Comparison of ENCODE assay signal across 20 mouse cellular contexts in the genomic region with DNA sequence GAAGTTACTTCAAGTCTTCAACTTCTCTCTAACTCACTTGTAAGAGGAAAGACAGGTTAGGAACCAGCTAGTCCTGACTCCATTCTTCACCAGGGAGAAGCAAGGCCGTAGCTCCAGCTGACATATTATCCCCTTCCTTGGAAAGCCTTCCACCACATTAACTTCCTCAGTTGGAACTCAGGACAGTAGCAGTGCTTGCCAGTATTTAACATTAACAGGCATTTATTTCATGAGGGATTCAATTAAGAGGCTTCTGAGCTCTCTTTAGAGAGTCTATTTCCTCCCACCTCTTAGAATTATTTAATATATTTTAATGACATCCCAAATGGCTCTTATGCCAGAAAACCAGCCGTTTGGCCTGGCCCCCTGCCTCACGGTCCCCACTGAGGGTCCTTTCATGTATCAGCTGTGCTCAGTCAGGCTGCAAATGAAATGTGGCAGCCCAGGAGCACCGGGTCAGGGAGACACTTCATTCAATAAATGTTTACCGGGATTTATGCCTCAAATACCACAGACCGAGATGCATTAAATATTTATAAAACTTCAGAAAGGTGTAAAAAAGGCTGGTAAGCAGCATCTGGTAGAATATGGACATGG.
DNase-seq lines count a peak whose midpoint lies in the region; ATAC-seq lines count a peak whose summit lies in the region.
"Had no signal": no experiment of that assay in that cellular context is flagged by ENCODE, and none has a peak within 500 bp of the region (broad histone marks: within the 10 kb centered on the region; RNA-seq: fewer than 3 reads in every experiment).

No protein-coding gene starts in this region.

- no peak overlapping the region for H3K9ac ChIP-seq in midbrain, embryonic 11.5 days (ENCODE audit: low read length)
- no peak overlapping the region for H3K9ac ChIP-seq in midbrain, embryonic 16.5 days (ENCODE audit: low read depth, low read length)
- no peak overlapping the region for H3K9ac ChIP-seq in intestine, embryonic 15.5 days
- H3K9ac ChIP-seq: embryonic facial prominence, embryonic 12.5 days; heart, embryonic 12.5 days; liver, embryonic 15.5 days had no signal

- peaks cover 7% of the 10 kb centered on the region for H3K4me1 ChIP-seq in midbrain, embryonic 11.5 days (ENCODE audit: control insufficient read depth, insufficient read depth, low read length)
- peaks cover 21% of the 10 kb centered on the region for H3K4me1 ChIP-seq in midbrain, embryonic 10.5 days
- H3K4me1 ChIP-seq in midbrain, embryonic 16.5 days (ENCODE audit: control insufficient read depth, insufficient read depth, low read length), result peaks cover 16% of the 10 kb centered on the region
- no peaks in the 10 kb centered on the region for H3K4me1 ChIP-seq in intestine, embryonic 15.5 days (replicated peaks)
- H3K4me1 ChIP-seq: embryonic facial prominence, embryonic 12.5 days; heart, embryonic 12.5 days; liver, embryonic 15.5 days had no signal

- H3K4me2 ChIP-seq in midbrain, embryonic 11.5 days, result no peak overlapping the region
- no peak overlapping the region for H3K4me2 ChIP-seq in midbrain, embryonic 16.5 days (ENCODE audit: low read length)
- H3K4me2 ChIP-seq in intestine, embryonic 15.5 days (replicated peaks), result no peak overlapping the region
- H3K4me2 ChIP-seq: embryonic facial prominence, embryonic 12.5 days; heart, embryonic 12.5 days; liver, embryonic 15.5 days had no signal

- no peak overlapping the region for H3K4me3 ChIP-seq in midbrain, embryonic 11.5 days (ENCODE audit: low read depth, low read length)
- no peak overlapping the region for H3K4me3 ChIP-seq in midbrain, embryonic 10.5 days
- H3K4me3 ChIP-seq in midbrain, embryonic 16.5 days (ENCODE audit: low read depth, low read length), result no peak overlapping the region
- no peak overlapping the region for H3K4me3 ChIP-seq in intestine, embryonic 15.5 days (replicated peaks)
- H3K4me3 ChIP-seq: embryonic facial prominence, embryonic 12.5 days; heart, embryonic 12.5 days; liver, embryonic 15.5 days had no signal

- H3K27me3 ChIP-seq in midbrain, embryonic 11.5 days (ENCODE audit: control insufficient read depth, insufficient read depth, low read length), result no peaks in the 10 kb centered on the region
- no peaks in the 10 kb centered on the region for H3K27me3 ChIP-seq in midbrain, embryonic 10.5 days (ENCODE audit: low read depth, poor library complexity, severe bottlenecking)
- no peaks in the 10 kb centered on the region for H3K27me3 ChIP-seq in midbrain, embryonic 16.5 days (ENCODE audit: control insufficient read depth, insufficient read depth, low read depth, low read length)
- no peaks in the 10 kb centered on the region for H3K27me3 ChIP-seq in intestine, embryonic 15.5 days (replicated peaks)
- H3K27me3 ChIP-seq: embryonic facial prominence, embryonic 12.5 days; heart, embryonic 12.5 days; liver, embryonic 15.5 days had no signal

- H3K9me3 ChIP-seq in midbrain, embryonic 11.5 days (ENCODE audit: control insufficient read depth, low read length), result no peaks in the 10 kb centered on the region
- no peaks in the 10 kb centered on the region for H3K9me3 ChIP-seq in midbrain, embryonic 10.5 days (replicated peaks)
- H3K9me3 ChIP-seq in midbrain, embryonic 16.5 days (replicated peaks; ENCODE audit: control insufficient read depth, low read length, poor library complexity, severe bottlenecking), result no peaks in the 10 kb centered on the region
- no peaks in the 10 kb centered on the region for H3K9me3 ChIP-seq in intestine, embryonic 15.5 days
- H3K9me3 ChIP-seq: embryonic facial prominence, embryonic 12.5 days; G1E; heart, embryonic 12.5 days; liver, embryonic 15.5 days had no signal

- peak; percentile 57; the same call in 1 of the 2 replicates for ATAC-seq in midbrain, embryonic 11.5 days (ENCODE audit: low FRiP score)
- peak; percentile 66 for ATAC-seq in midbrain, embryonic 16.5 days
- no peak for ATAC-seq in intestine, embryonic 15.5 days
- no peak for ATAC-seq in erythroblast, adult 5-6 weeks (replicated peaks; ENCODE audit: low FRiP score, poor library complexity, severe bottlenecking)
- ATAC-seq: CD4-positive, CD25-positive, alpha-beta regulatory T cell, adult 4 months; lung, postnatal 0 days had no signal

- no peaks in the 10 kb centered on the region for H3K36me3 ChIP-seq in midbrain, embryonic 11.5 days (ENCODE audit: control insufficient read depth, insufficient read depth, low read length)
- H3K36me3 ChIP-seq in midbrain, embryonic 10.5 days, result no peaks in the 10 kb centered on the region
- no peaks in the 10 kb centered on the region for H3K36me3 ChIP-seq in midbrain, embryonic 16.5 days (ENCODE audit: control insufficient read depth, insufficient read depth, low read length)
- no peaks in the 10 kb centered on the region for H3K36me3 ChIP-seq in intestine, embryonic 15.5 days
- H3K36me3 ChIP-seq: embryonic facial prominence, embryonic 12.5 days; heart, embryonic 12.5 days; liver, embryonic 15.5 days had no signal

- H3K27ac ChIP-seq in midbrain, embryonic 11.5 days (ENCODE audit: low read depth, low read length), result no peak overlapping the region
- no peak overlapping the region for H3K27ac ChIP-seq in midbrain, embryonic 10.5 days (replicated peaks)
- peak overlapping the region; percentile 22; the same call in 1 of the 2 replicates for H3K27ac ChIP-seq in midbrain, embryonic 16.5 days (ENCODE audit: low read length)
- no peak overlapping the region for H3K27ac ChIP-seq in intestine, embryonic 15.5 days
- H3K27ac ChIP-seq: embryonic facial prominence, embryonic 12.5 days; liver, embryonic 15.5 days; stomach, postnatal 0 days had no signal

- peak; percentile 85 to 90 for DNase-seq in cerebellum, postnatal 10 days
- DNase-seq in cerebellum, postnatal 25 days, result no peak
- no peak for DNase-seq in midbrain, embryonic 11.5 days (ENCODE audit: low spot score, missing footprints)
- no peak for DNase-seq in midbrain, embryonic 10.5 days (ENCODE audit: low spot score)
- DNase-seq in layer of hippocampus, postnatal 36 days, result no peak
- DNase-seq: heart, postnatal 4 days; kidney, adult 8-10 months; kidney, postnatal 25 days; right cerebral cortex, postnatal 25 days; thymus, postnatal 14 days had no signal

- 27% methylated on average over 6 of the region's 6 CpGs for WGBS in midbrain, embryonic 11.5 days
- WGBS in midbrain, embryonic 10.5 days, result 37% methylated on average over 6 of the region's 6 CpGs
- 16% methylated on average over 6 of the region's 6 CpGs for WGBS in midbrain, embryonic 16.5 days
- WGBS in intestine, embryonic 15.5 days, result 54% methylated on average over 6 of the region's 6 CpGs

Comparison
In these comparisons a context has a peak if more than half of its experiments do, and no peak if none do; other contexts are left out.
1. DNase-seq: peak in cerebellum, postnatal 10 days (2 of 2); none in cerebellum, postnatal 25 days (0 of 2), midbrain, embryonic 11.5 days (single experiment), midbrain, embryonic 10.5 days (single experiment) and layer of hippocampus, postnatal 36 days (0 of 2).
2. ATAC-seq: peak in midbrain, embryonic 11.5 days (single experiment) and midbrain, embryonic 16.5 days (single experiment); none in intestine, embryonic 15.5 days (single experiment) and erythroblast, adult 5-6 weeks (single experiment).